Mouse (Mus musculus) liver, postnatal 0 days (tissue): ENCODE data around the gene Cryba4.

Experiments used
- CTCF ChIP-seq: sonication (generic); IDR thresholded peaks from 2 replicates; pipeline ENCODE4 v1.5.1; 2016; ENCODE audit warnings: antibody characterized with exemption, low read depth
- EP300 ChIP-seq: IDR thresholded peaks from 2 replicates; pipeline ENCODE4 v1.6.1; 2016; ENCODE audit warnings: antibody characterized with exemption, low read depth, mild to moderate bottlenecking

- TF ChIP-seq CTCF (no peak), EP300 (no peak)
Measured at GRCm38 (mm10) chr5:112238781-112239482, 13.4 kb downstream of the Cryba4 start.
